Mouse (Mus musculus) MEL (cell line): ENCODE data around the gene Gm20388.

Source experiments
- CTCF ChIP-seq, 3 experiments: IDR thresholded peaks in 2 of 3; conservative IDR thresholded peaks in 1 of 3; 2 replicates each; pipeline ENCODE4 v1.5.1; 2011 to 2012; ENCODE audit warnings: low read length in 3 of 3, low read depth in 2 of 3, mild to moderate bottlenecking in 2 of 3, improper control_type of control experiment in 1 of 3, inconsistent platforms in 1 of 3, mixed read lengths in 1 of 3, moderate library complexity in 1 of 3; ENCODE audit not compliant: control insufficient read depth in 1 of 3, insufficient read depth in 1 of 3, poor library complexity in 1 of 3, severe bottlenecking in 1 of 3
- EP300 ChIP-seq, 2 experiments: IDR thresholded peaks; 2 replicates each; pipeline ENCODE4 v1.6.1; 2011; ENCODE audit warnings: improper control_type of control experiment in 2 of 2, low read length in 2 of 2, low read depth in 1 of 2, mild to moderate bottlenecking in 1 of 2
- HCFC1 ChIP-seq: IDR thresholded peaks from 2 replicates; pipeline ENCODE4 v1.6.1; 2012; ENCODE audit warnings: low read depth, mild to moderate bottlenecking, inconsistent platforms, low read length, improper control_type of control experiment, moderate library complexity
- KAT2A ChIP-seq: conservative IDR thresholded peaks from 2 replicates; pipeline ENCODE4 v1.6.1; 2012; ENCODE audit warnings: low read depth, low read length, improper control_type of control experiment, inconsistent platforms
- MAFK ChIP-seq: IDR thresholded peaks from 2 replicates; pipeline ENCODE4 v1.6.1; 2011; ENCODE audit warnings: low read depth, mild to moderate bottlenecking, low read length, improper control_type of control experiment, borderline replicate concordance
- MYB ChIP-seq: IDR thresholded peaks from 2 replicates; pipeline ENCODE4 v1.6.1; 2011; ENCODE audit warnings: mild to moderate bottlenecking, low read depth, low read length, improper control_type of control experiment
- MYC ChIP-seq: IDR thresholded peaks from 2 replicates; pipeline ENCODE4 v1.6.1; 2011; ENCODE audit warnings: low read depth, mild to moderate bottlenecking, low read length, improper control_type of control experiment, moderate library complexity
- NELFE ChIP-seq: IDR thresholded peaks from 2 replicates; pipeline ENCODE4 v1.6.1; 2011; ENCODE audit warnings: low read depth, low read length, improper control_type of control experiment
- POLR2A ChIP-seq, 2 experiments: IDR thresholded peaks; 2 replicates each; pipeline ENCODE4 v1.6.1; 2011 to 2012; ENCODE audit warnings: low read length in 2 of 2, mild to moderate bottlenecking in 2 of 2, control low read depth in 1 of 2, improper control_type of control experiment in 1 of 2, low read depth in 1 of 2, moderate library complexity in 1 of 2; ENCODE audit not compliant: control insufficient read depth in 1 of 2, insufficient read depth in 1 of 2, poor library complexity in 1 of 2
- ZKSCAN1 ChIP-seq: IDR thresholded peaks from 2 replicates; pipeline ENCODE4 v1.6.1; 2012; ENCODE audit warnings: low read depth, mild to moderate bottlenecking, inconsistent platforms, low read length, improper control_type of control experiment, moderate library complexity

- TF ChIP-seq EP300 (IDR thresholded peaks at IDR 0.05; ENCODE audit: low read depth in 1 of 2, low read length in 2 of 2) (no peak), CTCF (IDR thresholded peaks at IDR 0.05 in 2 of 3, conservative IDR thresholded peaks at IDR 0.05 in 1 of 3; ENCODE audit: control insufficient read depth in 1 of 3, insufficient read depth in 1 of 3, low read depth in 2 of 3, low read length in 3 of 3, poor library complexity in 1 of 3, severe bottlenecking in 1 of 3) (no peak), HCFC1 (no peak), MYC (no peak), MYB (no peak), POLR2A (IDR thresholded peaks at IDR 0.05; ENCODE audit: control insufficient read depth in 1 of 2, insufficient read depth in 1 of 2, low read depth in 1 of 2, low read length in 2 of 2, poor library complexity in 1 of 2) (no peak), MAFK (no peak), KAT2A (no peak), NELFE (no peak), ZKSCAN1 (no peak)
These were observed 319.4 kb downstream of the Gm20388 start for GRCm38 (mm10) chr8:120230081-120230480.
